Mouse (Mus musculus) small intestine, adult 2 months (tissue): ENCODE data around the gene Cadps. TPM values are rescaled to one million over a fixed set of nuclear protein-coding genes. Genes with fewer than 3 reads are reported as not detected.
"Not testable (repeated sequence)": the region's sequence is repeated elsewhere in the genome, so short reads cannot be mapped to it uniquely, and the experiment has no call there.

Source experiments
- H3K27ac ChIP-seq: fragments of 200-500 bp; 2 replicates; pipeline ENCODE4 v1.5.1; 2012; ENCODE audit warnings: low read depth, low read length, control low read depth, inconsistent platforms; ENCODE audit not compliant: insufficient read depth
- H3K27me3 ChIP-seq: fragments of 200-500 bp; 2 replicates; pipeline ENCODE4 v1.6.1; 2012; ENCODE audit warnings: mild to moderate bottlenecking, moderate library complexity, low read length, inconsistent platforms; ENCODE audit not compliant: control insufficient read depth, insufficient read depth
- H3K36me3 ChIP-seq: fragments of 200-500 bp; 2 replicates; pipeline ENCODE4 v1.6.1; 2012; ENCODE audit warnings: mild to moderate bottlenecking, low read length, control low read depth, inconsistent platforms; ENCODE audit not compliant: control insufficient read depth, insufficient read depth
- H3K4me1 ChIP-seq: fragments of 200-500 bp; 2 replicates; pipeline ENCODE4 v1.6.1; 2012; ENCODE audit warnings: low read length, inconsistent platforms, mixed read lengths; ENCODE audit not compliant: control insufficient read depth, insufficient read depth, insufficient read length
- H3K4me3 ChIP-seq: fragments of 200-500 bp; 2 replicates; pipeline ENCODE4 v1.5.1; 2012; ENCODE audit warnings: low read depth, mild to moderate bottlenecking, control low read depth, inconsistent platforms, low read length, moderate library complexity
- CTCF ChIP-seq: fragments of 200-500 bp; IDR thresholded peaks from 2 replicates; pipeline ENCODE4 v1.5.1; 2012; ENCODE audit warnings: low read depth, mild to moderate bottlenecking, control low read depth, inconsistent platforms, low read length, moderate library complexity, mixed read lengths; ENCODE audit not compliant: insufficient replicate concordance, insufficient read length; ENCODE audit errors: extremely low read depth
- POLR2A ChIP-seq: fragments of 200-500 bp; IDR thresholded peaks from 2 replicates; pipeline ENCODE4 v1.6.1; 2012; ENCODE audit warnings: low read depth, mild to moderate bottlenecking, control low read depth, inconsistent platforms, low read length, moderate library complexity
- WGBS: fragments of 180-500 bp; shearing (Covaris S2); methylation state at CpG from one replicate; pipeline ENCODE4 v1.1.7; 2018; 5-methylcytosine and 5-hydroxymethylcytosine counted together
- polyA plus RNA-seq: library from polyadenylated mRNA; depleted of rRNA; stranded (reverse); fragments of >200 nt; gene quantifications from 2 replicates; pipeline ENCODE4 v1.2.3, GENCODE M21; 2012

Cadps gene
- polyA plus RNA-seq, 1 experiment = 0.41 TPM

- Histone ChIP-seq H3K4me1 (no peaks in the 10 kb centered on the region), H3K4me3 (no peak overlapping the region), H3K27me3 (no peaks in the 10 kb centered on the region), H3K36me3 (no peaks in the 10 kb centered on the region), H3K27ac (no peak overlapping the region)
- TF ChIP-seq CTCF (no peak), POLR2A (no peak)
Observed at GRCm38 (mm10) chr14:12591829-12592228, 231.1 kb downstream of the Cadps start.

- Histone ChIP-seq H3K36me3 (no peaks in the 10 kb centered on the region), H3K4me3 (no peak overlapping the region), H3K27me3 (no peaks in the 10 kb centered on the region), H3K27ac (no peak overlapping the region), H3K4me1 (no peaks in the 10 kb centered on the region)
- WGBS = 63% methylated on average over 5 of the region's 5 CpGs
- TF ChIP-seq POLR2A (no peak), CTCF (no peak)
Observed at GRCm38 (mm10) chr14:12583536-12583935, 239.3 kb downstream of the Cadps start.

GRCm38 (mm10) chr14:12581657-12582056 is 241.2 kb downstream of the Cadps start:
- H3K36me3 ChIP-seq = no peaks in the 10 kb centered on the region
- no peaks in the 10 kb centered on the region for H3K27me3 ChIP-seq
- H3K4me1 ChIP-seq = no peaks in the 10 kb centered on the region
- no peak overlapping the region for H3K27ac ChIP-seq
- no peak overlapping the region for H3K4me3 ChIP-seq
- WGBS = 75% methylated on average over 5 of the region's 5 CpGs
- no peak for TF ChIP-seq POLR2A
- no peak for TF ChIP-seq CTCF

- Histone ChIP-seq H3K36me3 (no peaks in the 10 kb centered on the region), H3K27ac (no peak overlapping the region), H3K27me3 (no peaks in the 10 kb centered on the region), H3K4me3 (no peak overlapping the region), H3K4me1 (no peaks in the 10 kb centered on the region)
- 23% methylated on average over 7 of the region's 7 CpGs for WGBS
- TF ChIP-seq CTCF (no peak), POLR2A (no peak)
Observed at GRCm38 (mm10) chr14:12580786-12581185, 242.1 kb downstream of the Cadps start.

- no peaks in the 10 kb centered on the region for H3K36me3 ChIP-seq
- H3K27me3 ChIP-seq = no peaks in the 10 kb centered on the region
- no peak for TF ChIP-seq POLR2A
- no peak overlapping the region for H3K27ac ChIP-seq
- H3K4me3 ChIP-seq = no peak overlapping the region
- no peaks in the 10 kb centered on the region for H3K4me1 ChIP-seq
- 65% methylated on average over 1 of the region's 1 CpGs for WGBS
Observed at GRCm38 (mm10) chr14:12578156-12578555, 244.7 kb downstream of the Cadps start.

- 55% methylated on average over 2 of the region's 2 CpGs for WGBS
- no peak for TF ChIP-seq POLR2A
- no peak for TF ChIP-seq CTCF
- Histone ChIP-seq H3K4me3 (no peak overlapping the region), H3K4me1 (no peaks in the 10 kb centered on the region), H3K27me3 (no peaks in the 10 kb centered on the region), H3K36me3 (no peaks in the 10 kb centered on the region), H3K27ac (no peak overlapping the region)
Observed at GRCm38 (mm10) chr14:12577475-12578140, 245.3 kb downstream of the Cadps start.

- Histone ChIP-seq H3K27ac (no peak overlapping the region), H3K27me3 (no peaks in the 10 kb centered on the region), H3K4me3 (no peak overlapping the region), H3K36me3 (no peaks in the 10 kb centered on the region), H3K4me1 (no peaks in the 10 kb centered on the region)
- WGBS = 19% methylated on average over 3 of the region's 3 CpGs
- TF ChIP-seq CTCF (no peak), POLR2A (no peak)
Observed at GRCm38 (mm10) chr14:12575105-12575504, 247.8 kb downstream of the Cadps start.

- 81% methylated on average over 4 of the region's 4 CpGs for WGBS
- no peak for TF ChIP-seq CTCF
- TF ChIP-seq POLR2A = no peak
- Histone ChIP-seq H3K27me3 (no peaks in the 10 kb centered on the region), H3K27ac (no peak overlapping the region), H3K4me3 (no peak overlapping the region), H3K36me3 (no peaks in the 10 kb centered on the region), H3K4me1 (no peaks in the 10 kb centered on the region)
Observed at GRCm38 (mm10) chr14:12574336-12574735, 248.5 kb downstream of the Cadps start.

GRCm38 (mm10) chr14:12561730-12562129 is 261.1 kb downstream of the Cadps start:
- not testable (repeated sequence) for H3K27ac ChIP-seq, H3K36me3 ChIP-seq, H3K4me1 ChIP-seq, H3K27me3 ChIP-seq, H3K4me3 ChIP-seq
